Mouse (Mus musculus) myocyte (in vitro differentiated cells): ENCODE data around the gene 1810009A15Rik. TPM values are rescaled to one million over a fixed set of nuclear protein-coding genes. Genes with fewer than 3 reads are reported as not detected.

Experiments
- H3K27me3 ChIP-seq: one replicate; pipeline ENCODE4 v1.6.1; 2011; ENCODE audit not compliant: control insufficient read depth, insufficient read depth, insufficient read length
- H3K36me3 ChIP-seq: one replicate; pipeline ENCODE4 v1.6.1; 2011; ENCODE audit not compliant: control insufficient read depth, insufficient read depth
- H3K4me2 ChIP-seq: one replicate; pipeline ENCODE4 v1.6.1; 2011; ENCODE audit warnings: low read depth, control low read depth
- H3K4me3 ChIP-seq: one replicate; pipeline ENCODE4 v1.5.1; 2011; ENCODE audit warnings: mild to moderate bottlenecking, control low read depth, moderate library complexity
- H3K79me2 ChIP-seq: one replicate; pipeline ENCODE4 v1.6.1; 2011; ENCODE audit not compliant: control insufficient read depth, insufficient read depth
- H3ac ChIP-seq: one replicate; pipeline ENCODE4 v1.6.1; 2011; ENCODE audit not compliant: control insufficient read depth, insufficient read length
- CEBPB ChIP-seq: IDR thresholded peaks from 2 replicates; pipeline ENCODE4 v1.6.1; 2011; ENCODE audit warnings: mild to moderate bottlenecking, moderate library complexity; ENCODE audit not compliant: poor library complexity, insufficient read depth, severe bottlenecking
- E2F4 ChIP-seq: IDR thresholded peaks from one replicate; pipeline ENCODE4 v1.6.1; 2011; ENCODE audit warnings: mild to moderate bottlenecking, control low read depth, moderate library complexity; ENCODE audit not compliant: insufficient read depth
- MAX ChIP-seq: IDR thresholded peaks from one replicate; pipeline ENCODE4 v1.6.1; 2011; ENCODE audit warnings: low read depth, mild to moderate bottlenecking, control low read depth
- MYOD1 ChIP-seq, 3 experiments: IDR thresholded peaks; one replicate each; pipeline ENCODE4 v1.6.1; 2011; ENCODE audit warnings: control low read depth in 2 of 3, low read depth in 2 of 3, mild to moderate bottlenecking in 2 of 3, moderate library complexity in 1 of 3; ENCODE audit not compliant: insufficient read length in 2 of 3, control insufficient read depth in 1 of 3
- MYOG ChIP-seq, 3 experiments: IDR thresholded peaks; one replicate each; pipeline ENCODE4 v1.6.1; 2011; ENCODE audit warnings: control low read depth in 2 of 3, low read depth in 2 of 3, mild to moderate bottlenecking in 2 of 3; ENCODE audit not compliant: insufficient read length in 2 of 3, control insufficient read depth in 1 of 3, insufficient read depth in 1 of 3
- POLR2A ChIP-seq: IDR thresholded peaks from one replicate; pipeline ENCODE4 v1.6.1; 2011; ENCODE audit warnings: low read depth, mild to moderate bottlenecking, control low read depth, moderate library complexity; ENCODE audit not compliant: insufficient read length
- POLR2AphosphoS2 ChIP-seq: IDR thresholded peaks from one replicate; pipeline ENCODE4 v1.6.1; 2011; ENCODE audit warnings: low read depth, control low read depth; ENCODE audit not compliant: insufficient read length
- REST ChIP-seq: IDR thresholded peaks from one replicate; pipeline ENCODE4 v1.6.1; 2011; ENCODE audit warnings: mild to moderate bottlenecking, control low read depth, moderate library complexity; ENCODE audit not compliant: insufficient read depth, insufficient read length
- SRF ChIP-seq: IDR thresholded peaks from one replicate; pipeline ENCODE4 v1.6.1; 2011; ENCODE audit warnings: low read depth; ENCODE audit not compliant: control insufficient read depth, insufficient read length
- TCF12 ChIP-seq: IDR thresholded peaks from one replicate; pipeline ENCODE4 v1.6.1; 2011; ENCODE audit warnings: mild to moderate bottlenecking, control low read depth; ENCODE audit not compliant: poor library complexity, insufficient read depth, severe bottlenecking
- TCF3 ChIP-seq: IDR thresholded peaks from one replicate; pipeline ENCODE4 v1.6.1; 2011; ENCODE audit warnings: low read depth, control low read depth; ENCODE audit not compliant: insufficient read length
- USF1 ChIP-seq: IDR thresholded peaks from one replicate; pipeline ENCODE4 v1.6.1; 2011; ENCODE audit warnings: low read depth, mild to moderate bottlenecking, control low read depth, moderate library complexity
- polyA plus RNA-seq: library from polyadenylated mRNA; unstranded; fragments of >200 nt; fragmentation: generic; extraction: Trizol; gene quantifications from one replicate; pipeline ENCODE4 v1.2.1, GENCODE M21; 2012; ENCODE audit warnings: missing spikeins

Gene 1810009A15Rik
- polyA plus RNA-seq, 1 experiment = 73.1 TPM

DNA sequence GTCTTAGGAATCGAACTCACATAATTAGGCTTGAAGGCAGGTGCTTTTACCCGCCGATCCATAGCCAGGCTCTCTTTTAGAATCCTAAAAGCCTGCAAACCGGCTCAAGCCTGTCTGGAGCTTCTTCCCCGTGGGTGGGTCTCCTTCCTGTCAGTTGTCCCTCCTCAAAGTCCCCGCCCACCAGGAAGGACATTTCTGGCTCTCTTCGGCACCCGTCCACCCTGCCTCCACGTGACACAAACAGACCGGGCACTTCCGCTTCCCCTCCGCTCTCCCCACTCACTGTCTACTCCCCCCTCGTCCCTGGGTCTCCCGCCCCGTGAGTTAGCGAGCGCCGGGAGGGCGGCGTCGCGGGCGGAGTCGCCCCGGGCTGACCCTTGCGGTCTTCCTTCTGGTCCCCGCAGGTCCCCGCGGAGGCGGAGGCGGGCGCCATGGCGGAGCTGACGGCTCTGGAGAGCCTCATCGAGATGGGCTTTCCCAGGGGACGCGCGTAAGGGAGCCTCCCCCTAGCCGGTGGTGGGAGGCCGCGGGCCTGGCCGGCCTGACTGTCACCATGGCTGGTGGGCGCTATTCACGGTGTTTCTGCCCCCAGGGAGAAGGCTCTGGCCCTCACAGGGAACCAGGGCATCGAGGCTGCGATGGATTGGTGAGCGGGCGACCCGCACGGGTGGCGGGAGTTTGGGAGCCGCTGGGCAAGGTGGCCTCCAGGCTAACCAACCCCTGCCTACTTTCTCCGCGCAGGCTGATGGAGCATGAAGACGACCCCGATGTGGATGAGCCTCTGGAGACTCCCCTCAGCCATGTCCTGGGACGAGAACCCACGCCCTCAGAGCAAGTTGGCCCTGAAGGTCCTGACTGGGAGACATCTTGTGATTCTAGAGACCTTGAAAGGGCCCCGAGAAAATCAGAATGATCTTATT is 17.1 kb upstream of the 1810009A15Rik start, which contains the start of gene Ubxn1:
Gene Ubxn1 (plus strand): TSS at position 230 of the 920 bp plus-strand sequence.
- TF ChIP-seq POLR2A = peak; percentile 63
- TF ChIP-seq SRF = peak; percentile 24
- no peak for TF ChIP-seq TCF12
- TF ChIP-seq MYOG (IDR thresholded peaks at IDR 0.05; ENCODE audit: control insufficient read depth in 1 of 3, insufficient read depth in 1 of 3, insufficient read length in 2 of 3, low read depth in 2 of 3) = peak in 1 of 3 experiments; percentile 19
- no peak for TF ChIP-seq MYOD1 (IDR thresholded peaks at IDR 0.05; ENCODE audit: control insufficient read depth in 1 of 3, insufficient read length in 2 of 3, low read depth in 2 of 3)
- TF ChIP-seq MAX = no peak
- no peak for TF ChIP-seq REST
- no peak for TF ChIP-seq TCF3
- TF ChIP-seq POLR2AphosphoS2 = peak; percentile 41
- no peak for TF ChIP-seq CEBPB
- TF ChIP-seq USF1 = peak; percentile 100
- TF ChIP-seq E2F4 = peak; percentile 12
- peak within 1 kb of the TSS; percentile 97 for H3K4me2 ChIP-seq
- H3ac ChIP-seq = peak within 1 kb of the TSS; percentile 80
- H3K79me2 ChIP-seq = peaks cover 19% of the 10 kb centered on the region
- peak within 1 kb of the TSS; percentile 77 for H3K4me3 ChIP-seq
- peaks cover 30% of the 10 kb centered on the region for H3K36me3 ChIP-seq
- H3K27me3 ChIP-seq = no peaks in the 10 kb centered on the region

GRCm38 (mm10) chr19:8872266-8872840 is 16.3 kb upstream of the 1810009A15Rik start:
- TF ChIP-seq SRF = no peak
- no peak for TF ChIP-seq MYOD1 (IDR thresholded peaks at IDR 0.05; ENCODE audit: control insufficient read depth in 1 of 3, insufficient read length in 2 of 3, low read depth in 2 of 3)
- no peak for TF ChIP-seq USF1
- TF ChIP-seq TCF12 = no peak
- TF ChIP-seq POLR2AphosphoS2 = no peak
- TF ChIP-seq CEBPB = no peak
- no peak for TF ChIP-seq REST
- TF ChIP-seq E2F4 = no peak
- no peak for TF ChIP-seq MAX
- no peak for TF ChIP-seq MYOG (IDR thresholded peaks at IDR 0.05; ENCODE audit: control insufficient read depth in 1 of 3, insufficient read depth in 1 of 3, insufficient read length in 2 of 3, low read depth in 2 of 3)
- no peak for TF ChIP-seq TCF3
- no peak for TF ChIP-seq POLR2A
- Histone ChIP-seq H3ac (peak overlapping the region; percentile 80), H3K79me2 (peaks cover 19% of the 10 kb centered on the region), H3K36me3 (peaks cover 34% of the 10 kb centered on the region), H3K4me2 (peak overlapping the region; percentile 97), H3K4me3 (peak overlapping the region; percentile 77), H3K27me3 (no peaks in the 10 kb centered on the region)

- Histone ChIP-seq H3K27me3 (no peaks in the 10 kb centered on the region), H3K4me2 (no peak overlapping the region), H3K79me2 (peaks cover 19% of the 10 kb centered on the region), H3K36me3 (peaks cover 34% of the 10 kb centered on the region), H3K4me3 (no peak overlapping the region), H3ac (no peak overlapping the region)
- TF ChIP-seq POLR2A (no peak), POLR2AphosphoS2 (no peak), MYOG (IDR thresholded peaks at IDR 0.05; ENCODE audit: control insufficient read depth in 1 of 3, insufficient read depth in 1 of 3, insufficient read length in 2 of 3, low read depth in 2 of 3) (peak in 1 of 3 experiments; percentile 9), TCF12 (no peak), MAX (no peak)
Measured at GRCm38 (mm10) chr19:8875031-8875430, 13.6 kb upstream of the 1810009A15Rik start.

DNA sequence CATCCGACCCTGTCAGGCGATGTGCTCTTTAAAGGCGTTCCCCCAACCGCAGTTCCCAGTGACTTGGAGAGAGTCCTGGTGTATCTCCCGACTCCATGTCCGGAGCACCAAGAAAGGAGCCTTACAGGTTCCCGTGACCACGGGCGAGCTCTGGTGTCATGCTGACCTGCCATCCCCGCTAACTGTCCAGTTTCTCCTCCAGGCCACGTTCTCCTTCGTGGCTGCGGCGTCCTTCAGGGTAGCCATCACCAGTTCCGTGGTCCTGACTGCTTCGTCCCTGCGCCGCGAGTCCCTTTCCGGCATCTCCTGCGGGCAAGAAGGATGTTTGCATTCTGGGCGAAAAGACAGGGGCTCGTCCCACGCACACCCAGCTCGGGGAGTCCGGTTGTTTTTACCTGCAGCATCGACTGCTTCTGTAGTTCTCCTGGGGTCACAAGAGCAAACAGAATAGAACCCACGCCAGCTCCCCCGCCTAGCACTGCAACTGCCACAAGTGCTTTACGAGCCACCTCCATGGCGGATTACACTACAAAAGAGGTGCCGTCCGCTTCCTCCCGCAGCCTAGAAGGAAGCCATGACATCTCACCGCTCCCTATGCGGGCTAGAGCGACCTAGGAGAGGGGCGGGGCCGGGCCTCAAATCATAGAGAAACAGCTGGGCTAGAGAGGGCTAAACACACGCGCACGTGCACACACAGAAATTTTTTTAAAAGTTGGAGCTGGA is 8.2 kb upstream of the 1810009A15Rik start, which contains the start of gene Uqcc3:
Gene Uqcc3 (minus strand): TSS at position 613 of the 723 bp plus-strand sequence.
- Histone ChIP-seq H3K27me3 (no peaks in the 10 kb centered on the region), H3K36me3 (peaks cover 15% of the 10 kb centered on the region), H3ac (peak within 1 kb of the TSS; percentile 31), H3K4me2 (peak within 1 kb of the TSS; percentile 93), H3K79me2 (no peaks in the 10 kb centered on the region), H3K4me3 (peak within 1 kb of the TSS; percentile 72)
- TF ChIP-seq USF1 = peak; percentile 68
- peak in 1 of 3 experiments; percentile 28 for TF ChIP-seq MYOG (IDR thresholded peaks at IDR 0.05; ENCODE audit: control insufficient read depth in 1 of 3, insufficient read depth in 1 of 3, insufficient read length in 2 of 3, low read depth in 2 of 3)
- TF ChIP-seq MAX = peak; percentile 80
- TF ChIP-seq POLR2AphosphoS2 = peak; percentile 76
- no peak for TF ChIP-seq E2F4
- peak; percentile 76 for TF ChIP-seq POLR2A
